Mouse (Mus musculus) splenic B cell, adult 2 months (primary cell): ENCODE measurements around the gene Ssbp4.
A peak's percentile ranks its signal among the peaks of the same experiment; 100 is the strongest.

ENCODE experiments used
- DNase-seq: peaks from one replicate; pipeline ENCODE4 v3.0.0-alpha.2; 2011; ENCODE audit warnings: low read depth, low spot score
- H3K27me3 ChIP-seq: 2 replicates; pipeline ENCODE4 v1.6.1; 2012; ENCODE audit warnings: mild to moderate bottlenecking, low read length, moderate library complexity, mixed read lengths; ENCODE audit not compliant: control insufficient read depth, poor library complexity, insufficient read depth, severe bottlenecking
- H3K36me3 ChIP-seq: 2 replicates; pipeline ENCODE4 v1.6.1; 2012; ENCODE audit warnings: mild to moderate bottlenecking, low read length, moderate library complexity, mixed read lengths; ENCODE audit not compliant: control insufficient read depth, poor library complexity, insufficient read depth, severe bottlenecking

Gene Ssbp4

DNA sequence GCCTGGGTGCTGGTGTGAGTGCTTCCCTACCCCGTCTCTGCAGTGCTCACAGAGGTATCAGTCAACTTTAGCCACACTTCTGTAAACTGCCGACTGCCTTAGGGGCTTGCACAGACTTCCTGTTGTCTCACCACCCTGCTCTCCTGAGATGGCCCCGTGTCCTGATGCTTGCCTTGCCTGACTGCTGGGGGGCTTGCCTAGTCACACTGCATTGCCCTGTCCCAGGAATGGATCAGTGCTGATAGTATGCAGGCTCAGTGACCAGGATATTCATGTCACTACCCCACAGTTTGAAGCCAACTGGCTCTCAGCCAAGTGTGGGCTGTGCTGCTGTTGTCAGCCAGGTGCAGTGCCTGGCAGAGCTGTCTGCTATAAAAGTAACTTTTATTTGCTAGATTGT lies 43.1 kb downstream of the Ssbp4 start:
- H3K27me3 ChIP-seq: no peaks in the 10 kb centered on the region
- no peaks in the 10 kb centered on the region for H3K36me3 ChIP-seq
- peak; percentile 33 for DNase-seq

DNA sequence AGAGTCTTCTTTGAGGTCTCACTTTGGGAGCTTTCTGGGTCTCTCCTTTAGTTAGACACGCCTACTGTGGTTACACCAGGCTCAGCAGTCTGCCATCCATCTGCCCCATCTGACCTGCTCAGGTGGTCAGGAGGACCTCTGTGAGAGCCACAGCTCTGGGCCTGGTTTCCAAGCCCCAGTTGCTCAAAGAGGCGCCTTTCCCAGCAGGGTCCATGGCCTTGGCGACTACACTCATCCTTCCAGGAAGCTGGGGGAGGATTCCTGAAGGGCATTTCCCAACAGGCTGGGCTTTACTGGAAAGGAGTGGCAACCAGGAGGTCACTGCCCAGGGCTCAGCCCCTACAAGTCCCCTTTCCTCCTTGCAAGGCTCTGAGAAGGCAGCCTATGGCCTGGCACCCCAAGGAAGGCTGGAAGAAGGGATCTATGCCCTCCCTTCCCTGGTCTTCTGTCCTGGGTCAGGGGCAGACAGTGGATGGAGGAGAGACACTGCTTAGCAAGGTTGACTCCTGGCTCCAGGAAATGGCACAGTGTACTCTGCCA lies 43.9 kb downstream of the Ssbp4 start:
- H3K27me3 ChIP-seq: no peaks in the 10 kb centered on the region
- no peaks in the 10 kb centered on the region for H3K36me3 ChIP-seq
- DNase-seq: no peak

DNA sequence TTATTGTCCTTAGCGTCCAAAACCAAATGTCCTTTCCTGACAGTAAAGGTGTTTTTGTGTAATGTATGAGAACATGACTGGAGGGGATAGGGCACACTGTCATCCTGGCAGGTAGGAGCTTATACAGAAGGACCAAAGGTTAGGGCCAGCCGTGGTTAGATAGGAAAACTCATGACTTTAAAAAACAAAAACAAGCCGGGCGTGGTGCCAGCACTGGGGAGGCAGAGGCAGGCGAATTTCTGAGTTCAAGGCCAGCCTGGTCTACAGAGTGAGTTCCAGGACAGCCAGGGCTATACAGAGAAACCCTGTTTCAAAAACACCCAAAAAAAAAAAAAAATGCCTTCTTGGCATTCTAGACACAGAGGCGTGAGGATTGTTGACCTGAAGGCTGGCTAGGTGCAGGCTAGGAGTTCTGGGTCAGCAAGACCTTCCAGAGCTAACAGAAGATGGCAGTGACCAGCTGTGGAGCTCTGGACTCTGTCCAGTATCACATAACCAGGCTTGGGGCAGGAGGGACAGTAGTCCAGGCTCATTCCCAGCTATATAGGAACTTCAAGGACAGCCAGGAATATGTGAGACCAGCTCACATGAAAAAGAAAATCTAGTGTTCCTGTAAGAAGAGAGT lies 44.8 kb downstream of the Ssbp4 start:
- no peak for DNase-seq
- H3K36me3 ChIP-seq: no peaks in the 10 kb centered on the region
- H3K27me3 ChIP-seq: no peaks in the 10 kb centered on the region

DNA sequence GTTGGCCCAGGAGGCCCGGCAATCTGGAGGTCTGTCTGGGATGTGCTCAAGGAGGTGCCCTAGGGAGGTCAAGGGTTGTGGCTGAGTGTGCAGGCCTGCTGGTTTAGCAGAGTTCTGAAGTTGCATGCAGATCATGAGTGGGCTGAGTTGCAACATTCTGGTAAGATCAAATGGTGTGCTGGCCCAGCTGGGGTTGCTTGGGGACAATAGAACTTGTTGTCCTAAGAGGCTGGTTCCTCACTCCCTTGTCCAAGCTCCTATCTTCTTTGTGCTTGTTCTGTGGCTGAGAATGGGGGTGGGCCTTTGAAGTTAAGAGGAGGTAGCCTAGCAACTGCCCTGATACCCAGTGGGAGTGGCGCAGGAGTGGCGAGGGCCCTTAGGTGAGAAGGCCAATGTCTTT lies 45.9 kb downstream of the Ssbp4 start:
- H3K27me3 ChIP-seq: no peaks in the 10 kb centered on the region
- no peaks in the 10 kb centered on the region for H3K36me3 ChIP-seq
- no peak for DNase-seq

DNA sequence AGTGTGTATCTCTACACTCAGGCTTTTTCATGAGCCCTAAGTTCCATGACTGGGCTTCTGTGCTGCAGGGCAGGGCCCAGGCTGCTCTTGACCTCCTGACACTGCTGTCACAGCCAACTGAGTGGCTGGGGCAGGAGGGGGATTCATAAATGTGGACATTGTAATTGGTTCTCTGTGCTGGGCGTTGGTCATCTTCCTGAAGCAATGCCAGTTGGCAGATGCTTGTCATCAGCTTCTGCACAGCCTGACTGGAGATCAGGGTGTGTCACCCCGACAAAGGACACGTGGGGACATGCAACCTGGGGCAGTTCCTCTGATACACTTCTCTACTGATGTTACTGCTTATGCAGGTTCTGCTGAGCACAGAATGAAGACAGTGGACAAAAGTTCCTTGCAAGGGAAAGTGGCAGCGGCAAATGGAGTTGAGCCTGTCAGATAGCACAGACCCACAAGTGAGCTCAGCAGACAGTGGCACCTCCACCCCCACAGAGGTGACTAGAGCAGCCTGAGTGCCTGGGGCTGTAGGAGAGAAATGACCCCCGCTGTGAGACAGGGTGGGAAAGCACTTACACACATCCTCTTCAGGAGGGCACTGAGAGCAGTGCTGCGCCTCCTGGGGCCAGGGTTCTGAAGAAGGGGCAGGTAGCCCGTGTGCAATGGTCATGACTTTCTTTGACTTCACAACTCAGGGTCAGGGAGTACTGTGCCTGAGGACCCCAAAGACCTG lies 46.7 kb downstream of the Ssbp4 start:
- no peaks in the 10 kb centered on the region for H3K36me3 ChIP-seq
- DNase-seq: no peak
- no peaks in the 10 kb centered on the region for H3K27me3 ChIP-seq

DNA sequence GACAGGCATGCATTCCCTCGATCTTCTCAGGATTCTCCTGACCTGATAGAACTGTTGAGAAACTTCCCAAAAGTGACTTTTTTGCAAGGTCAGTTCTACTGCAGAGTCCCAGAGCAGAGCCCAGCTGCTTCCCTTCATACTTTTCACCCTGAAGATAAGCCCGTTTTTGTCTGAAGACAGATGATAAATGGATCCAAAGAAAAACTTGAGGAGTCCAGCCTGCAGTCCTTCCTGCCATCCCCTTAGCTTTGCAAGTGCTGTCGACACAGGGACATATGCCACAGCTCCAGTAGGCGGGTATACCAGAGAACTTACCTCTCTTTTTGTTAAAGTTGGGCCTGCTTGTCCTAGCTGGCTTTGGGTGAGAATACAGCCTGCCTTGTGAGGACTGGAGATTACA lies 47.3 kb downstream of the Ssbp4 start:
- Histone ChIP-seq H3K36me3 (no peaks in the 10 kb centered on the region), H3K27me3 (no peaks in the 10 kb centered on the region)
- no peak for DNase-seq

DNA sequence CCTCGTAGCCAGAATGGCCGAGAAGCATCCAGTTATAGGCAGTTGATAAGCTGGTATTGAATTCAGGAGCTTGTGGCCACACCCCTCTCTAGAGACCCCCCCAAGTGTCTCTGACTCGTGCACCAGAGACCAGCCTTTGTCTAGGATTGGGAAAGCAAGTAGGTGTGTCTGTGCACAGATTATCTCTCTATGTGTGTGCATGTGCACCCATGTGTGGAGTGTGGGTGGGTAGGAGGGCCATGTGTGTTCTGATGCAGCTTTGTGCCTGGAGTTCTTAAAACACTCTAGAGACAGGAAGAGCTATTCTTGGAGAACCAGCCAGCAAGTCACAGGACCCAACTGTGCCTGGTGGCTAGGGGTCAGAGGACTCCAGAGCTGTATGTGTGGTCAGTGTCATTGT lies 48.1 kb downstream of the Ssbp4 start:
- DNase-seq: peak; percentile 13
- Histone ChIP-seq H3K36me3 (no peaks in the 10 kb centered on the region), H3K27me3 (no peaks in the 10 kb centered on the region)

DNA sequence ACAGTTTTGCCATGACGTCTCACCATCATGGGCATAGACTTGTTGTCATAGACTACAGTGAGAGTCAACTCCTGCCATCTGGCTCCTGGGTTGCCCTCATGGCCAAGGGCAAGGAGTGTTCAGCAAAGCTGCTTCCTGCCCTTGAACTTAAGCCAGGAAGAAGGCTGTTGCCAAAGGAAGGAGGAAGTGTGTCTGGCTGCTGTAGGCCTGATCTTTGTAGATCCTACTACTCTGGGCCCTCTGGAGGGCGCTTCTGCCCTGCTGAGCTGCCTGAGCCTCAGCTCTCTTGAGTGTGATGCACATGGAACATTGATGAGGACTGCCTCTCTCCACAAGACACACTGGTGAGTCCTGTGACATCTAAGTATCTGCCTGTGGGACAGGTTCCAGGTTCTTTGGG lies 48.6 kb downstream of the Ssbp4 start:
- DNase-seq: peak; percentile 48
- no peaks in the 10 kb centered on the region for H3K36me3 ChIP-seq
- H3K27me3 ChIP-seq: no peaks in the 10 kb centered on the region

DNA sequence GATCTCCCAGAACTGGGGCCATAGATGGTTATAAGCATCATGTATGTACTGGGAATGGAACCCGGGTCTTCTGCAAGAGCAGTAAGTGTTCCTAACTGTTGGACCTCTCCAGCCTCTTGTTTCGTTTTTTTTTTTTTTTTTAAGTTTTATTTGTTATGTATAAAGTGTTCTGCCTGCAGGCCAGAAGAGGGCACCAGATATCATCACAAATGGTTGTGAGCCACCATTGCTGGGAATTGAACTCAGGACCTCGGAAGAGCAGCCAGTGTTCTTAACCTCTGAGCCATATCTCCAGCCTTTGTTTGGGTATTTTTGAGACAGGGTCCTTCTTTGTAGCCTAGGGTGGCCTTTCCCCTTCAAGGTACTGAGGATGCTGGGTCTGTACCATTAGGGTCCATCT lies 49.7 kb downstream of the Ssbp4 start:
- Histone ChIP-seq H3K27me3 (no peaks in the 10 kb centered on the region), H3K36me3 (no peaks in the 10 kb centered on the region)
- DNase-seq: peak; percentile 59

DNA sequence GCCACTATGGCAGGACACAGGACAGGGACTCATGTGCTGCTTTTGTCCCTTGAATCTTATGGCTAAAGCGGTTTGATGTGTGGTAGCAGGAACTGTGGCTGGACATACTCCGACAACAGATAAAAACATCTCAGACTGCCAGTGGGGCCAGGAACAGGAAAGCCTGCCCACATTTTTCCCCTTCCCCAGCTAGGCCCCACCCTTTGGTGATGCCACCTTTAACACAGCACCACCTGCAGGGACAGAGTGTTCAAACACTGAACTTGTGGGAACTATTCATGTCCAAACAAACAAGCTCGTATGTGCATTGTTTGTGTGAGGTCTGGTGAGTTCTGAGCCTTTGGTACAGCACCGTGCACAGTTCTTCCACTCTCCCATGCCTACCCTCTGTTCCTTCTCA lies 50.3 kb downstream of the Ssbp4 start:
- no peaks in the 10 kb centered on the region for H3K27me3 ChIP-seq
- DNase-seq: peak; percentile 44
- no peaks in the 10 kb centered on the region for H3K36me3 ChIP-seq

DNA sequence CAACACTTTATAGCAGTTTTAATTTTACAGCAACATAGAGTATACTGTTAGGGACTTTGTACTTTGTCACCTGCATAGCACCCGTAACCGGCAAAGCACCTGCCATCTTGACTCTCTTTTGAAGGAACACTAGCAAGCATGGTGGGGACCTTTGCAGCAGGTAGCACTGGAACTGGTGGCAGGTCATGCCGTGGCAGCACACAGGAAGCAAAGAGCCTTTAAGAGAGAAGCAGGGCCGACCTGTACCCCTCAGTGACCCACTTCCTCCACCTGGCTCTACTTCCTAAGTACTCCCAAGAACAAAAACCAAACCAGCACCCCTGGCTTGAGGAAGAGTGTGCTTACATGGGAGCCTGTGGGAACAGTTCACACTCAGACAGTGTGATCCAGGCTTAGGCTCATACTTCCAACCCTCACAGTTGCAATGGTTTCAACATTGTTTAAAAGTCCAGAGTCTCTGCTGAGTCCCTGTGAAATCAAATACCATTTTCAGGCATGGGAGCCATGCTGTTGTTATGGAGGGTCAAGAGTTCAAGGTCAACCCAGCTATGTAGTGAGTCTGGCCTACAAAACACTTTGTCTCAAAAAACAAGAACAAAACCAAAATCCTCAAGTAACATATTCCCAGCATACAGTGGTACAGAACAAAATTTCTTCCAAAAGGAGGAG lies 53.5 kb downstream of the Ssbp4 start:
- DNase-seq: no peak
- no peaks in the 10 kb centered on the region for H3K27me3 ChIP-seq
- H3K36me3 ChIP-seq: no peaks in the 10 kb centered on the region

DNA sequence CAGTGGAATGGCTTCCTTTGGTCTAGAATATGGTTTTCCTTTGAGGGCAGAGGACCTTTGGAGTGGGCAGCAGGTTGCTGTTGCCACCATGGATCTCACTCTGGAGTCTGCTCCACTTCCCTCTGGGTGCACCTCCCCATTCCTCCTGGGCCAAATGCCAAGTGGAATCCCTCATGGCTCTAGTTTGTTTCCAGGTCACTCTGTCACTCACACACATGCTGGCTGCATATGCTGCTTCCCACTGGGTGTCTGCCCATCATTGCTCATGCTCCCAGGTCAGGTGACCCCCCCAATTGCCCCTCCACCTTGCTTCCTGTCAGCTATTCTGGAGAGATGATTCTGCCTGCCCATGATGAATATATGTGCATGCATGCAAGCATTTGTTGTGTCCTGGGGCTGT lies 54.9 kb downstream of the Ssbp4 start:
- no peaks in the 10 kb centered on the region for H3K36me3 ChIP-seq
- no peak for DNase-seq
- H3K27me3 ChIP-seq: no peaks in the 10 kb centered on the region

DNA sequence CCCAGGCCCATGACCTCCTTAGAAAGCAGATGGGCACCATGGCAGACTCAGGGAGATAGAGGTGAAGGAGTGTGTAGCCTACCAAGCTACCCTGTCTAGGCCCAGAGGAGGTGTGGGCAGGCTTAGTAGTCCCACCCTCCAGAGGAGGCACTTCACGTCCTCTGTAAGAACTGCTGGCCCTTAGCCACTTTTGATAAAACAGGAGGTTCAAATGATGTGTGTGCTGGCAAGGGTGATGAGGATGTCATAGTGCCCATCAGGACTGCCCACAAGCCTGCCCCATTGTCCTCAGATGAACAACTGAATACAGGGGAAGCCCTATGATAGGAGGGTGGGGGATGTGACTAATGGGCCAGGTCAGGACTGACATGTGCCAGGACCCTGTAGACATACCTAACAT lies 55.8 kb downstream of the Ssbp4 start:
- no peak for DNase-seq
- Histone ChIP-seq H3K36me3 (no peaks in the 10 kb centered on the region), H3K27me3 (no peaks in the 10 kb centered on the region)

DNA sequence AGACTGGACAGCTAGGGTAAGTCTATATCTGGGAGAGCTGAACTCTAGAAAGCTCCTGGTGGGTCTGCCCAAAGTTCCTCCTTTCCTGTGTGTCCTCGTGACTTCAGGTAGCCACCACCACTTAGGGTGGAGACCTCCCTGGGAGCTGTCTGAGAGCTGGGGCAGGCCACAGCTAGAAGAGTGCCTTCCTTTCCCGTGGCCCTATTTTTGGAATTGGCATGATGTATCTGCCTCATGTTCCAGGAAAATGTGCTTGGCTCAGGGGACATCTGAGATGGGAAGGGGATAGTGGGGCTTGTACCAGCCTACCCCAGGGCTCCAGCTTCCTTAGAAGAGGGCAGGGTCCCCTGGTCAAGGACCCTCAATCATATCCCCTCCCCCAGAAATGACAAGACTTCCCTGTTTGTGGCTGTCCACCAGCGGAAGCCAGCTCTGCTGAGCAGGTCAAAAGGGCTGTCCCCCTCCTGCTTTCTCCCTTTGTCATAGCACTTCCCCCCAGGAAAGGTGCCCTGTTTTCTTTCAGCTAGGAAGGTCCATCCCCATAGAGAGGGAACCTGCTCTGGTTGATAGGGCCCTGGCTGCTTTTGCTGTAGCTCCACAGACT lies 57.0 kb downstream of the Ssbp4 start:
- Histone ChIP-seq H3K27me3 (no peaks in the 10 kb centered on the region), H3K36me3 (no peaks in the 10 kb centered on the region)
- no peak for DNase-seq
